Mouse (Mus musculus): Measurements from ENCODE around the gene Sppl2a.
"Not testable (repeated sequence)": the region's sequence is repeated elsewhere in the genome, so short reads cannot be mapped to it uniquely, and the experiment has no call there.

The Sppl2a gene

GRCm38 (mm10) chr2:126892316-126892715 is 40.7 kb downstream of the Sppl2a start:
- DNase-seq, result no peak

DNA sequence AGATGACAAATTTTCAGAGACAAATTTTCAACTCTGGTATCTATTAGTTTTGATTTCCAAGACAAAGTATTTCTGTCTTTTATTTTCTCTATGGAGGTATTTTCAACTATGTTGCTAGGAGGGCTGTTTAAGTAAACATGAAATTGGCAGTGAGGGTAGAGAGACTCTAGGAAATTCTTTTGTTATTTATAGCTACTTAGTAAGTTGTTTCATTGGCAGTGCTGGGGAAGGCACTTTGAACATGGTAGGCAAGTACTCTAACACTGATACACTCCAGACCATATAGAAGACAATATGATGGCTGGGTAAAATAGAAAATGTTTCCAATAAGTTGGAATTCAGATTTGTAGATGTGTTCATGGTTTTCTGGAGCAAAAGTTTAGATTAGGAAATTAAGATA is 41.3 kb downstream of the Sppl2a start:
- DNase-seq, result no peak

DNA sequence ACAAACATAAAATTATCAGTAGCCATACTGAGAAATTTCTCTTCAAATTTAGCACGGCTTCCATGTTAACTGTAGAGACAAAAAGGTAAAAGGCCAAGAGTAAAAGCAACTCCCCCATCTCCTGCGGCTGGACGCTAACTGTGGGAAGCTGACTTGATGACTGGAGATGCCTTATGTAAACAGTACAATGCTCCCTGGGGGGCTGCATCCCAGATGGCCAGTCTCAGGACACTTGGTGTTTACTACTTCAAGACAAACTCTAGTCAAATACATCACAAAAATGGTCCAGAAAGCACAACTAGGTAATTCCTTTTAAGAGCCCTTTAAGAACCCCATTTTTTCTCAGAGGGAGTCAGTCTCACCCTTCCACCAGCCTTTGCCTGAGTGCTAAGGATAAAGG is 45.9 kb downstream of the Sppl2a start:
- no peak for DNase-seq

DNA sequence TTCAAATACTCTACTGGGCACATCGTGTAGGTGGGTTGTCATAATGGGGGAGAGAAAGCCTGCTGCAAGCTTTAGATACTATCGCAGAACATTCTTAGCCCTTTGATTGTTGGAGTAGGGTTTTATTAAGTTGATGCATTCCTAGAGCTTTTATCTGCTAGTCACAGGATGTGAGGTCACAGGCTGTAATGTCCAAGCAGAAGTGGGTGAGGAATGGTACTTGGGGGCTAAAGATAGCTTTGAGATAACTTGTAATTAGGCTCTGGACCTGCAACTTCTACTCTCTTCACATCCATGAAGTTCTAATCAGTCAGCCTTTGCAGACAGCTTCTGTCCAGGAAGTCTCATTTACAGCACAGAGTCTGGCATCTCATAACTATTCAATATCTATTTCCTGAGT is 47.2 kb downstream of the Sppl2a start:
- no peak for DNase-seq

DNA sequence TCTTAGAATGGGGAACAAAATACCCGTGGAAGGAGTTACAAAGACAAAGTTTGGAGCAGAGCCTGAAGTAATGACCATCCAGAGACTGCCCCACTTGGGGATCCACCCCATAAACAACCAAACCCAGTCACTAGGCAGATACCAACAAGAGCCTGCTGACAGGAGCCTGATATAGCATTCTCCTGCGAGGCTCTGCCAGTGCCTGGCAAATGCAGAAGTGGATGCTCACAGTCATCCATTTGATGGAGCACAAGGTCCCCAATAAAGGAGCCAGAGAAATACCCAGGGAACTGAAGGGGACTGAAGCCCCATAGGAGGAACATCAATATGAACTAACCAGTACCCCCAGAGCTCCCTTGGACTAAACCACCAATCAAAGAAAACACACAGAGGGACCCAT is 50.3 kb downstream of the Sppl2a start:
- not testable (repeated sequence) for DNase-seq

DNA sequence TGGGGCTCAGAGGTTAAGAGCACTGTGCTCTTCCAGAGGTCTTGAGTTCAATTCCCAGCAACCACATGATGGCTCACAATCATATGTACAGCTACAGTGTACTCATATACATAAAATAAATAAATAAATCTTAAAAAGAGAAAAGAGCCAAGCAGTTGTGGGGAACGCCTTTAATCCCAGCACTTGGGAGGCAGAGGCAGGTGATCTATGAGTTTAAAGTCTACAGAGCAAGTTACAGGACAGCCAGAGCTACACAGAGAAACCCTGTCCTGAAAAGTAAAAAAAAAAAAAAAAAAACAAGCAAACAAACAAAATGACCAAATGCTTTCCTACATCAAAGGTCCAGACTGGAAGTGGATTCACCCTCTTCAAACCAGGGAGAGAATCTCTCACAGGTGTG is 55.0 kb downstream of the Sppl2a start:
- DNase-seq, result peak in 1 of 2 experiments; percentile 45

- DNase-seq, result peak; percentile 93 to 98
These were observed 56.9 kb downstream of the Sppl2a start, which contains the start of gene Trpm7 for GRCm38 (mm10) chr2:126875871-126876796. Gene Trpm7 (minus strand): TSS chr2:126876230.

DNA sequence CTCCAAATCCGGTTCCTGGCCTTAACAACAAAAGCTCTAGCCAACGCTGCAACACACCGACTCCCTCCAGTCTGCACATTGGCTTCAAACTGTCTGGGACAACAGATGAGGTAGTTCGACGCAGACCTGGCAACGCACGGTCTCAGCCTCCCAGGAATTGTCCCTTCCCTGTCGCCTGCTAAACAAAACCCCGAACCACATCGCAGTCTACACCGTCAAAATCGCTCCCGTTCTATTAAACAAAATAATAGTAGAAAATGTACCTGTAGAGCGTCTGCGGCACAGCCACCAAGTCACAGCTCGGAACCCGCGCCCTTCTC is 57.6 kb downstream of the Sppl2a start:
- peak; percentile 26 to 56 for DNase-seq

- peak; percentile 19 to 46 for DNase-seq
These were observed 58.1 kb downstream of the Sppl2a start for GRCm38 (mm10) chr2:126874809-126875515.

DNA sequence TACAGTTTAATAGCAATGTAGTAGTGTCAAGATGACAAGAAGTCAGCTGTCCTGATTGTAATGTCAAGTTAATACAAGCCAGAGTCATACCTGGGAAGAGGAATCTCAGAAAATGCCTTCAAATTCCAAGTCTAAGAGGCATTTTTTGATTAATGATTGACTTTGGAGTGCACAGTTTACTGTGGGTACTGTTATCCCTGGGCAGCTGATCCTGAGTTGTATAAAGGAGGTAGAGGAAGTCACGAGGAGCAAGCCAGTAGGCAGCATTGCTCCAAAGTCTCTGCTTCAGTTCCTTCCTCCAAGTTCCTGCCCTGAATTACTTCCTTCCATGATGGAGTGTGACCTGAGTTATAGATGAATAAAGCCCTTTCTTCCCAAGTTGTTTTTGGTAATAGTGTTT is 66.7 kb downstream of the Sppl2a start:
- peak; percentile 35 to 68 for DNase-seq

- DNase-seq, result peak; percentile 45 to 60
These were observed 67.4 kb downstream of the Sppl2a start for GRCm38 (mm10) chr2:126865501-126866199.

DNA sequence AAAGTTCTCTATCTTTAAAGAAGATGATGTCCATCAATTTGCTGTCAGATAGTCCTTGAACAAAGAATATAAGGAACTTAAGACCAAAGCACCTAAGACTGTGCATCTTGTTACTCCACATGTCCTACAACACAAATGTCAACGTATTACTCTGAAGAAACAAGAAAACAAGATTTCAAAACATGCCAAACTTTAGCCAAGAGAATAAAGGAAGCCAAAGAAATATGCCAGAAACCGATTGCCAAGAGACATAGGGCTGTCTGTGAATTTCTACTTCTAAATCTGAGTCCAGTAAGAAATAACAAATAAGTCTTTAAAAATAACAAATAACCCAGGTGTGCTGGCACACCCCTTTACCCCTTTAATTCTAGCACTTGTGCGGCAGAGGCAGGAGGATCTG is 68.0 kb downstream of the Sppl2a start:
- no peak for DNase-seq

DNA sequence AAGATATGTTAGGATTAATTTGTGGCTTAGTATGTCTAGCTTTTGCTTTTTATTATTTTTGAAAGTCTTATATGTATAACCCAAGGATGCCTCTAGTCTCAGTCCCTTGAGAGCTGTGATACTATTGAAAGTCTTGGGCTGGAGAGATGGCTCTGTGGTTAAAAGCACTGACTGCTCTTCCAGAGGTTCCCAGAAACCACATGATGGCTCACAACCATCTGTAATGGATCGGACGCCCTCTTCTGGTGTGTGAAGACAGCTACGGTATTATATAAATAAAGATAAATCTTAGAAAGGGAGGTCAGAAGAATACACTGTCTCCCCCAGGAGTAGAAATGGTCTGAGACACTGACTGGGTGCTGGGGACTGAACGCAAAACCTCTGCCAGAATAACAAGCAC is 88.3 kb downstream of the Sppl2a start:
- no peak for DNase-seq

Data from kidney, postnatal 25 days (tissue).